Mouse (Mus musculus): ENCODE measurements around the gene Ccdc141. TPM values are rescaled to one million over a fixed set of nuclear protein-coding genes. Genes with fewer than 3 reads are reported as not detected.

Ccdc141 gene
- polyA plus RNA-seq, 1 experiment from 2014 or later: 234 TPM

DNA sequence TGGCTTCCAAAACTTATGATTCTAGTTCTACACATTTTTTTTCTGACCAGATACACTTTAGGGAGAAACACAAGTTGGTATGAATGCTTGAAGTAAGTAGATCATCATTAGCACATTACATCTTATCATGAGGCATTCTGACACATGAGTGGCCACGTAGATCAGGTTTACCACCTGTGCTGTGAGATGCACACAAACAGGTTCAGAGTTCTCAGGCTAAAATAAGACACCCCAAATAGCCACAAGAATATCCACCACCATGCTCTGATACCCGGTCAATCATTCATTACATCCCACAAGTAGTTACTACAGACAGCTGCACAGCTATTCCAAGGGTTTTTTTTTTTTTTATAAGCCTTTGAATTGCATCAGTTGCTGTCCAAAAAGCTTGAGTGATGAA is 59.3 kb downstream of the Ccdc141 start:
- Histone ChIP-seq H3K4me2 (no peak overlapping the region), H3K27me3 (ENCODE audit: control insufficient read depth, insufficient read depth, low read length) (no peaks in the 10 kb centered on the region), H3K4me1 (ENCODE audit: control insufficient read depth, insufficient read depth, low read length) (peaks cover 10% of the 10 kb centered on the region), H3K36me3 (ENCODE audit: control insufficient read depth, insufficient read depth, low read length) (peaks cover 10% of the 10 kb centered on the region), H3K9ac (ENCODE audit: low read depth, low read length) (no peak overlapping the region), H3K9me3 (replicated peaks; ENCODE audit: control insufficient read depth, low read length) (no peaks in the 10 kb centered on the region), H3K4me3 (ENCODE audit: low read depth, low read length) (no peak overlapping the region), H3K27ac (ENCODE audit: low read depth, low read length) (no peak overlapping the region)
- WGBS (ENCODE audit: insufficient replicate concordance): 86% methylated on average over 2 of the region's 2 CpGs
- no peak for ATAC-seq (replicated peaks; ENCODE audit: insufficient number of reproducible peaks, low FRiP score, low TSS enrichment)

DNA sequence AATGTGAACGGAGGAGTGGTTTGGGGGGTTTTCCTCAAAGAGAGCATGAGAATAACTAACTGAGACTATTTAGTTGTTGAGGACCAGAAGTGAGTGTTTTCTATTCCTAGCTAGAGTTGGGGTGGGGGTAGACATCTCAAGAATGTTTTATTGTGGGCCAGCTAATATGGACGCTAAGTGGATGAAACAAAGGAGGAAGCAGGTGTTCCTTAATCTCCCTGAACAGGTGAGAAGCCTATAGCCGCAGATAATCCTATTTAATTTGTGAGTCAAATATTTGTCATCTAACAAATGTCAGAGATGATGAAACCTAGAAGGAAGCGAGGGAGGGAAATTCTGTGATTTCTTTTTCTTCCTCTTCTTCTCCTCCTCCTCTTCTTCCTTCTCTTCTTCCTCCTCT is 60.1 kb downstream of the Ccdc141 start:
- peaks cover 10% of the 10 kb centered on the region for H3K36me3 ChIP-seq (ENCODE audit: control insufficient read depth, insufficient read depth, low read length)
- no peak overlapping the region for H3K9ac ChIP-seq (ENCODE audit: low read depth, low read length)
- ATAC-seq (replicated peaks; ENCODE audit: insufficient number of reproducible peaks, low FRiP score, low TSS enrichment): no peak
- H3K4me1 ChIP-seq (ENCODE audit: control insufficient read depth, insufficient read depth, low read length): peaks cover 10% of the 10 kb centered on the region
- no peak overlapping the region for H3K4me3 ChIP-seq (ENCODE audit: low read depth, low read length)
- 86% methylated on average over 4 of the region's 4 CpGs for WGBS (ENCODE audit: insufficient replicate concordance)
- H3K27ac ChIP-seq (ENCODE audit: low read depth, low read length): no peak overlapping the region
- no peak overlapping the region for H3K4me2 ChIP-seq
- no peaks in the 10 kb centered on the region for H3K9me3 ChIP-seq (replicated peaks; ENCODE audit: control insufficient read depth, low read length)
- no peaks in the 10 kb centered on the region for H3K27me3 ChIP-seq (ENCODE audit: control insufficient read depth, insufficient read depth, low read length)

DNA sequence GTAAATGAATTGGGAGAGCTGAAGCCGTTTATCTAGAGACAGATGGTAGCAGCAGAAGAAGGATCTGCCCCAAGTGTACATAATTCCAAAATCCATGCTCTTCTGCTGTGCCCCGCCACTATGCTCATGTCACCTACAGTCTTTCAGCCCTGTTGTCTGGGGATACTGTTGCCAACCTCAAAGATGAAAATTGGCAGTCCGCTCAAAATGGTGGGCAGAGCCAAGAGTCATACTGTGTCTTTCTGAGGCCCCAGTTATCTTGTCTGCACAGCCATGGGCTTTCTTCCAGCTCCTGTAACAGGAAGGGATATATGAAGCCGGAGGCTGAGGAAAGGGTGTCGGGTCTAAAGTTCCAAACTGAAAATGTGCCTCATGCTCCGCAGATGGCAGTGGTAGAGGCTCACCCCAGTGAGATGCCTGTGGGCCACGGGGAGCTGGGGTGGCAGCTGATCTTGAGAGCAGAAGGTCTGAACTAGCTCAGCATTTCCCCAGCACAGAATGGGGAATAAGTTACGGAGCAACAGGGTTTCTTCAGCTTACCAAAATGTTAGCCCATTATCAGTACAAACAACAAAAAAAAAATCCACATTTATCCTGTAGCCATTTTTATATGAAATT is 60.8 kb downstream of the Ccdc141 start:
- Histone ChIP-seq H3K4me3 (ENCODE audit: low read depth, low read length) (no peak overlapping the region), H3K9ac (ENCODE audit: low read depth, low read length) (no peak overlapping the region), H3K36me3 (ENCODE audit: control insufficient read depth, insufficient read depth, low read length) (peaks cover 16% of the 10 kb centered on the region), H3K4me2 (no peak overlapping the region), H3K27ac (ENCODE audit: low read depth, low read length) (no peak overlapping the region), H3K27me3 (ENCODE audit: control insufficient read depth, insufficient read depth, low read length) (no peaks in the 10 kb centered on the region), H3K9me3 (replicated peaks; ENCODE audit: control insufficient read depth, low read length) (no peaks in the 10 kb centered on the region), H3K4me1 (ENCODE audit: control insufficient read depth, insufficient read depth, low read length) (peaks cover 10% of the 10 kb centered on the region)
- no peak for ATAC-seq (replicated peaks; ENCODE audit: insufficient number of reproducible peaks, low FRiP score, low TSS enrichment)
- 85% methylated on average over 8 of the region's 8 CpGs for WGBS (ENCODE audit: insufficient replicate concordance)

DNA sequence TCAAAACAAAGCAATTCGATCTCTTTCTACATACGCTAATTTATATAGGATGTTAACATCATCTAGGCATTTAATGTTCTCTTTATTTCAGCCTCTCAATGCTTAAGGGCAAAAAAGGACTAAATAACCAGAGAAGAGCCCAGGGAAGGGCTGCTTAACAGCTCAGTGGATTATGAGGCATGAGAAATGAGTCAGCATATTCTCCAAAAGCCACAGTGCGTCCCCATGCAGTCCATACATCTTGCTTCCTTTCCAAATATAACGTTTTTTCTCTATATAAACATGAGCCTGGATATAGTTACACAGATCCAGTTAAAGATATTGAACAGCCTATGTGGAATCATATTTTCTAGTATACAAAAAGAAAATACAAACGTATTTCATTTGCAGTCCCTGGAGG is 61.9 kb downstream of the Ccdc141 start:
- Histone ChIP-seq H3K27ac (ENCODE audit: low read depth, low read length) (no peak overlapping the region), H3K36me3 (ENCODE audit: control insufficient read depth, insufficient read depth, low read length) (peaks cover 17% of the 10 kb centered on the region), H3K4me2 (no peak overlapping the region), H3K4me1 (ENCODE audit: control insufficient read depth, insufficient read depth, low read length) (no peaks in the 10 kb centered on the region; the same call in 1 of the 2 replicates), H3K9ac (ENCODE audit: low read depth, low read length) (no peak overlapping the region), H3K4me3 (ENCODE audit: low read depth, low read length) (no peak overlapping the region), H3K9me3 (replicated peaks; ENCODE audit: control insufficient read depth, low read length) (no peaks in the 10 kb centered on the region), H3K27me3 (ENCODE audit: control insufficient read depth, insufficient read depth, low read length) (no peaks in the 10 kb centered on the region)
- WGBS (ENCODE audit: insufficient replicate concordance): 83% methylated on average over 5 of the region's 5 CpGs
- no peak for ATAC-seq (replicated peaks; ENCODE audit: insufficient number of reproducible peaks, low FRiP score, low TSS enrichment)

GRCm38 (mm10) chr2:77106150-77106549 is 64.3 kb downstream of the Ccdc141 start:
- WGBS (ENCODE audit: insufficient replicate concordance): 86% methylated on average over 3 of the region's 3 CpGs
- no peaks in the 10 kb centered on the region for H3K27me3 ChIP-seq (ENCODE audit: control insufficient read depth, insufficient read depth, low read length)
- H3K4me3 ChIP-seq (ENCODE audit: low read depth, low read length): no peak overlapping the region
- H3K36me3 ChIP-seq (ENCODE audit: control insufficient read depth, insufficient read depth, low read length): peaks cover 17% of the 10 kb centered on the region
- no peaks in the 10 kb centered on the region for H3K9me3 ChIP-seq (replicated peaks; ENCODE audit: control insufficient read depth, low read length)
- no peak overlapping the region for H3K4me2 ChIP-seq
- no peaks in the 10 kb centered on the region for H3K4me1 ChIP-seq (ENCODE audit: control insufficient read depth, insufficient read depth, low read length)
- ATAC-seq (replicated peaks; ENCODE audit: insufficient number of reproducible peaks, low FRiP score, low TSS enrichment): no peak
- no peak overlapping the region for H3K9ac ChIP-seq (ENCODE audit: low read depth, low read length)
- no peak overlapping the region for H3K27ac ChIP-seq (ENCODE audit: low read depth, low read length)

DNA sequence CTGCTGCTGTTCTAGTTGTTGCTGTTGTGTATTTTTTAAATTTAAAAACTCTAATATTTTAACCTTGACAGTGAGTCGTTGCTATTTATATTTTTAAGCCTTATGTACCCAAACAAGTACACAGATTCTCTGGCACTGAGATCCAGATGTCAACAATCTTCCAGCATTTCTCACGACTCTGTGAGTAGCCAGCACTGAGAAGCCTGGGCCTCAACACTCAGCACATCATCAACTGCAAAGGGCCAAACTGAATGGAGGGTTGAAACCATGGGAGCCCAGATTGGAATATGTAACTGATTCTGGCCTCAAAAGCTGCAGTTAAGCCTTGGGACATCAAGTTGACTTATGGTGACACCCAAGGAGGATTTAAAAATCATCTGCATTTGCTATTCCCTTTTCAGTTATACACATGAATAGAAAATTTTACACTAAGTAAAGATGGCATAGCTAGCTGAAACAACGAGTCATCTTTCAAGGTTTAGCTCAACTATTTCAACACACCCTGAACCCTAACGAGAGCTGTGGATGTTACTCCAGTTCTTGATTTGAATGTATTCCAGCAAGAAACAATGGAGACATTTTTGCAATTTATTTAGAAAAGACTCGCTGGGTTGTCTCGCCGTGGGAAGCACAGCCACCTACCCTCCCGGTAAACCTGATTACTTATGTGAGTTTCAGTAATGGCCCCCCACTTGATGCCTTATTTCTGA is 65.3 kb downstream of the Ccdc141 start:
- WGBS (ENCODE audit: insufficient replicate concordance): 85% methylated on average over 8 of the region's 8 CpGs
- no peaks in the 10 kb centered on the region for H3K27me3 ChIP-seq (ENCODE audit: control insufficient read depth, insufficient read depth, low read length)
- no peaks in the 10 kb centered on the region for H3K9me3 ChIP-seq (replicated peaks; ENCODE audit: control insufficient read depth, low read length)
- H3K9ac ChIP-seq (ENCODE audit: low read depth, low read length): no peak overlapping the region
- no peak for ATAC-seq (replicated peaks; ENCODE audit: insufficient number of reproducible peaks, low FRiP score, low TSS enrichment)
- no peak overlapping the region for H3K4me2 ChIP-seq
- no peaks in the 10 kb centered on the region for H3K4me1 ChIP-seq (ENCODE audit: control insufficient read depth, insufficient read depth, low read length)
- no peak overlapping the region for H3K4me3 ChIP-seq (ENCODE audit: low read depth, low read length)
- no peak overlapping the region for H3K27ac ChIP-seq (ENCODE audit: low read depth, low read length)
- peaks cover 17% of the 10 kb centered on the region for H3K36me3 ChIP-seq (ENCODE audit: control insufficient read depth, insufficient read depth, low read length)

- Histone ChIP-seq H3K27me3 (ENCODE audit: control insufficient read depth, insufficient read depth, low read length) (no peaks in the 10 kb centered on the region), H3K4me3 (ENCODE audit: low read depth, low read length) (no peak overlapping the region), H3K36me3 (ENCODE audit: control insufficient read depth, insufficient read depth, low read length) (peaks cover 10% of the 10 kb centered on the region), H3K4me2 (no peak overlapping the region), H3K9ac (ENCODE audit: low read depth, low read length) (no peak overlapping the region), H3K9me3 (replicated peaks; ENCODE audit: control insufficient read depth, low read length) (no peaks in the 10 kb centered on the region), H3K4me1 (ENCODE audit: control insufficient read depth, insufficient read depth, low read length) (no peaks in the 10 kb centered on the region), H3K27ac (ENCODE audit: low read depth, low read length) (no peak overlapping the region)
- ATAC-seq (replicated peaks; ENCODE audit: insufficient number of reproducible peaks, low FRiP score, low TSS enrichment): no peak
- 92% methylated on average over 5 of the region's 5 CpGs for WGBS (ENCODE audit: insufficient replicate concordance)
These were observed 67.9 kb downstream of the Ccdc141 start for GRCm38 (mm10) chr2:77102516-77102915.

GRCm38 (mm10) chr2:77099814-77100213 is 70.6 kb downstream of the Ccdc141 start:
- Histone ChIP-seq H3K4me2 (no peak overlapping the region), H3K27me3 (ENCODE audit: control insufficient read depth, insufficient read depth, low read length) (no peaks in the 10 kb centered on the region), H3K9ac (ENCODE audit: low read depth, low read length) (no peak overlapping the region), H3K27ac (ENCODE audit: low read depth, low read length) (no peak overlapping the region), H3K4me3 (ENCODE audit: low read depth, low read length) (no peak overlapping the region), H3K9me3 (replicated peaks; ENCODE audit: control insufficient read depth, low read length) (no peaks in the 10 kb centered on the region), H3K4me1 (ENCODE audit: control insufficient read depth, insufficient read depth, low read length) (no peaks in the 10 kb centered on the region), H3K36me3 (ENCODE audit: control insufficient read depth, insufficient read depth, low read length) (peaks cover 4% of the 10 kb centered on the region)
- ATAC-seq (replicated peaks; ENCODE audit: insufficient number of reproducible peaks, low FRiP score, low TSS enrichment): no peak
- WGBS (ENCODE audit: insufficient replicate concordance): 90% methylated on average over 2 of the region's 2 CpGs

DNA sequence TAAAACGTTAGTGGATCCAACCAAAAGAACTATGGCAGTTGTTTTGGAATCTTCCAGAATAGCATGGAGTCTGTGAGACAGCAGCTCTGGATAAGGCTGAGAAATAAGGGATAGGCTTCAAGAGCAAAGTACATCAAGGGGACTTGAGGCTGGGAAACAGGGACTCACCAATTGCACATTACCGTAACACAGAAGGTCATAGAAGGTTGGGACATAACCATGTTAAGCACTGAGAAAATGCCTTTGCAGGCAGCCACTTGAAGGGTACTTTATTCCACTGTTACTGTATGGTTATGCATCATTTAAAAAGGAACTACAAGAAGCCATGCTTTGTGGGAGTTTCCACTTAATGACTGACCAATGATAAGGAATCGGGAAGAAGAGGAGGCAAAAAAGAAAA is 71.7 kb downstream of the Ccdc141 start:
- WGBS (ENCODE audit: insufficient replicate concordance): 86% methylated on average over 3 of the region's 3 CpGs
- H3K4me1 ChIP-seq (ENCODE audit: control insufficient read depth, insufficient read depth, low read length): no peaks in the 10 kb centered on the region
- no peaks in the 10 kb centered on the region for H3K27me3 ChIP-seq (ENCODE audit: control insufficient read depth, insufficient read depth, low read length)
- no peaks in the 10 kb centered on the region for H3K9me3 ChIP-seq (replicated peaks; ENCODE audit: control insufficient read depth, low read length)
- no peak overlapping the region for H3K9ac ChIP-seq (ENCODE audit: low read depth, low read length)
- ATAC-seq (replicated peaks; ENCODE audit: insufficient number of reproducible peaks, low FRiP score, low TSS enrichment): no peak
- no peak overlapping the region for H3K4me2 ChIP-seq
- no peak overlapping the region for H3K4me3 ChIP-seq (ENCODE audit: low read depth, low read length)
- H3K36me3 ChIP-seq (ENCODE audit: control insufficient read depth, insufficient read depth, low read length): peaks cover 2% of the 10 kb centered on the region; the same call in 1 of the 2 replicates
- H3K27ac ChIP-seq (ENCODE audit: low read depth, low read length): no peak overlapping the region

All from heart, embryonic 11.5 days (tissue).